Mouse (Mus musculus) neural tube, embryonic 15.5 days (tissue): ENCODE measurements at regions not wholly inside any gene's neighbourhood (a gene's known extent, or its start where the extent isn't known, plus 50 kb on each side); places are given as distances from the start of the nearest gene placed in this dataset.

Experiments used
- ATAC-seq: fragments of 200-750 bp; cut with Nextera tagmentation; 2 replicates; pipeline ENCODE4 v1.8.0; 2017; ENCODE audit warnings: mild to moderate bottlenecking, moderate TSS enrichment, moderate library complexity; ENCODE audit not compliant: low FRiP score
- H3K27ac ChIP-seq: fragments of 300-500 bp; sonication (generic); replicated peaks from 2 replicates; pipeline ENCODE4 v1.5.1; 2015; ENCODE audit warnings: mild to moderate bottlenecking, inconsistent platforms
- H3K27me3 ChIP-seq: fragments of 300-500 bp; sonication (generic); replicated peaks from 2 replicates; pipeline ENCODE4 v1.6.1; 2015; ENCODE audit warnings: inconsistent platforms
- H3K36me3 ChIP-seq: fragments of 300-500 bp; sonication (generic); 2 replicates; pipeline ENCODE4 v1.6.1; 2015; ENCODE audit warnings: inconsistent platforms
- H3K4me1 ChIP-seq: fragments of 300-500 bp; sonication (generic); 2 replicates; pipeline ENCODE4 v1.6.1; 2015; ENCODE audit warnings: inconsistent platforms
- H3K4me2 ChIP-seq: fragments of 300-500 bp; sonication (generic); 2 replicates; pipeline ENCODE4 v1.6.1; 2015; ENCODE audit warnings: inconsistent platforms, mild to moderate bottlenecking, moderate library complexity
- H3K4me3 ChIP-seq: fragments of 300-500 bp; sonication (generic); replicated peaks from 2 replicates; pipeline ENCODE4 v1.5.1; 2015; ENCODE audit warnings: mild to moderate bottlenecking, inconsistent platforms
- H3K9ac ChIP-seq: fragments of 300-500 bp; sonication (generic); replicated peaks from 2 replicates; pipeline ENCODE4 v1.6.1; 2015; ENCODE audit warnings: mild to moderate bottlenecking, inconsistent platforms
- H3K9me3 ChIP-seq: fragments of 300-500 bp; sonication (generic); replicated peaks from 2 replicates; pipeline ENCODE4 v1.6.1; 2016; ENCODE audit warnings: inconsistent platforms
- WGBS: fragments of 180-500 bp; shearing (Covaris S2); methylation state at CpG from one replicate; pipeline ENCODE4 v1.1.7; 2015; ENCODE audit warnings: mixed read lengths; 5-methylcytosine and 5-hydroxymethylcytosine counted together

- ATAC-seq: no peak
- H3K4me2 ChIP-seq: no peak overlapping the region
- H3K4me3 ChIP-seq: no peak overlapping the region
- no peak overlapping the region for H3K27ac ChIP-seq
- no peaks in the 10 kb centered on the region for H3K4me1 ChIP-seq
- 89% methylated on average over 3 of the region's 3 CpGs for WGBS
- no peaks in the 10 kb centered on the region for H3K36me3 ChIP-seq
- H3K27me3 ChIP-seq: no peaks in the 10 kb centered on the region
- no peaks in the 10 kb centered on the region for H3K9me3 ChIP-seq
- no peak overlapping the region for H3K9ac ChIP-seq
Observed at GRCm38 (mm10) chr3:41492031-41492726, 63.4 kb upstream of the Jade1 start.

- 94% methylated on average over 4 of the region's 4 CpGs for WGBS
- H3K4me3 ChIP-seq: no peak overlapping the region
- H3K9me3 ChIP-seq: no peaks in the 10 kb centered on the region
- no peaks in the 10 kb centered on the region for H3K27me3 ChIP-seq
- H3K4me2 ChIP-seq: no peak overlapping the region
- H3K36me3 ChIP-seq: no peaks in the 10 kb centered on the region
- no peaks in the 10 kb centered on the region for H3K4me1 ChIP-seq
- H3K9ac ChIP-seq: no peak overlapping the region
- ATAC-seq: no peak
- no peak overlapping the region for H3K27ac ChIP-seq
Observed at GRCm38 (mm10) chr3:41491185-41491584, 64.3 kb upstream of the Jade1 start.

GRCm38 (mm10) chr3:41489998-41490397 lies 65.5 kb upstream of the Jade1 start:
- ATAC-seq: no peak
- Histone ChIP-seq H3K27me3 (no peaks in the 10 kb centered on the region), H3K9ac (no peak overlapping the region), H3K4me3 (no peak overlapping the region), H3K4me1 (no peaks in the 10 kb centered on the region), H3K27ac (no peak overlapping the region), H3K36me3 (no peaks in the 10 kb centered on the region), H3K4me2 (no peak overlapping the region), H3K9me3 (no peaks in the 10 kb centered on the region)

GRCm38 (mm10) chr3:41489571-41489970 lies 66.0 kb upstream of the Jade1 start:
- no peak overlapping the region for H3K4me2 ChIP-seq
- no peak overlapping the region for H3K4me3 ChIP-seq
- no peaks in the 10 kb centered on the region for H3K27me3 ChIP-seq
- no peaks in the 10 kb centered on the region for H3K36me3 ChIP-seq
- no peak for ATAC-seq
- 82% methylated on average over 3 of the region's 3 CpGs for WGBS
- H3K27ac ChIP-seq: no peak overlapping the region
- no peaks in the 10 kb centered on the region for H3K9me3 ChIP-seq
- no peak overlapping the region for H3K9ac ChIP-seq
- no peaks in the 10 kb centered on the region for H3K4me1 ChIP-seq

GRCm38 (mm10) chr3:41488229-41488774 lies 67.2 kb upstream of the Jade1 start:
- WGBS: 31% methylated on average over 1 of the region's 1 CpGs
- Histone ChIP-seq H3K27ac (no peak overlapping the region), H3K4me3 (no peak overlapping the region), H3K27me3 (no peaks in the 10 kb centered on the region), H3K4me2 (no peak overlapping the region), H3K9me3 (no peaks in the 10 kb centered on the region), H3K9ac (no peak overlapping the region), H3K36me3 (no peaks in the 10 kb centered on the region), H3K4me1 (no peaks in the 10 kb centered on the region)
- no peak for ATAC-seq

GRCm38 (mm10) chr3:41484920-41485319 lies 70.6 kb upstream of the Jade1 start:
- ATAC-seq: no peak
- 93% methylated on average over 9 of the region's 9 CpGs for WGBS

GRCm38 (mm10) chr3:41483582-41483981 lies 71.9 kb upstream of the Jade1 start:
- H3K4me2 ChIP-seq: no peak overlapping the region
- ATAC-seq: no peak
- no peak overlapping the region for H3K27ac ChIP-seq
- no peaks in the 10 kb centered on the region for H3K9me3 ChIP-seq
- H3K4me1 ChIP-seq: no peaks in the 10 kb centered on the region
- no peaks in the 10 kb centered on the region for H3K36me3 ChIP-seq
- H3K9ac ChIP-seq: no peak overlapping the region
- no peak overlapping the region for H3K4me3 ChIP-seq
- 78% methylated on average over 3 of the region's 3 CpGs for WGBS
- no peaks in the 10 kb centered on the region for H3K27me3 ChIP-seq

More at GRCm38 (mm10) chr3:41484920-41485319, 70.6 kb upstream of the Jade1 start:
- no peak overlapping the region for H3K9ac ChIP-seq
- no peaks in the 10 kb centered on the region for H3K27me3 ChIP-seq
- H3K9me3 ChIP-seq: no peaks in the 10 kb centered on the region
- H3K27ac ChIP-seq: no peak overlapping the region
- H3K36me3 ChIP-seq: no peaks in the 10 kb centered on the region
- H3K4me3 ChIP-seq: no peak overlapping the region
- no peaks in the 10 kb centered on the region for H3K4me1 ChIP-seq
- H3K4me2 ChIP-seq: no peak overlapping the region

GRCm38 (mm10) chr3:41482881-41483494 lies 72.5 kb upstream of the Jade1 start:
- no peak for ATAC-seq
- 87% methylated on average over 5 of the region's 5 CpGs for WGBS
- Histone ChIP-seq H3K9me3 (no peaks in the 10 kb centered on the region), H3K27me3 (no peaks in the 10 kb centered on the region), H3K4me2 (no peak overlapping the region), H3K4me3 (no peak overlapping the region), H3K9ac (no peak overlapping the region), H3K36me3 (no peaks in the 10 kb centered on the region), H3K4me1 (no peaks in the 10 kb centered on the region), H3K27ac (no peak overlapping the region)

- WGBS: 82% methylated on average over 3 of the region's 3 CpGs
Observed at GRCm38 (mm10) chr3:41480186-41480585, 75.3 kb upstream of the Jade1 start.

GRCm38 (mm10) chr3:41478971-41479370 lies 76.6 kb upstream of the Jade1 start:
- Histone ChIP-seq H3K4me3 (no peak overlapping the region), H3K27ac (no peak overlapping the region), H3K9me3 (no peaks in the 10 kb centered on the region), H3K9ac (no peak overlapping the region), H3K27me3 (no peaks in the 10 kb centered on the region), H3K4me1 (no peaks in the 10 kb centered on the region), H3K4me2 (no peak overlapping the region), H3K36me3 (no peaks in the 10 kb centered on the region)
- no peak for ATAC-seq
- WGBS: 94% methylated on average over 2 of the region's 2 CpGs

More at GRCm38 (mm10) chr3:41480186-41480585, 75.3 kb upstream of the Jade1 start:
- H3K4me2 ChIP-seq: no peak overlapping the region
- no peak overlapping the region for H3K27ac ChIP-seq
- no peaks in the 10 kb centered on the region for H3K9me3 ChIP-seq
- H3K27me3 ChIP-seq: no peaks in the 10 kb centered on the region
- no peak overlapping the region for H3K9ac ChIP-seq
- no peaks in the 10 kb centered on the region for H3K4me1 ChIP-seq
- H3K36me3 ChIP-seq: no peaks in the 10 kb centered on the region
- no peak overlapping the region for H3K4me3 ChIP-seq
- no peak for ATAC-seq

- H3K4me3 ChIP-seq: no peak overlapping the region
- ATAC-seq: no peak
- WGBS: 92% methylated on average over 6 of the region's 6 CpGs
Observed at GRCm38 (mm10) chr3:41476516-41476915, 79.0 kb upstream of the Jade1 start.

GRCm38 (mm10) chr3:41472586-41472985 lies 82.9 kb upstream of the Jade1 start:
- Histone ChIP-seq H3K9me3 (no peaks in the 10 kb centered on the region), H3K4me3 (no peak overlapping the region), H3K4me1 (no peaks in the 10 kb centered on the region), H3K27me3 (no peaks in the 10 kb centered on the region), H3K9ac (no peak overlapping the region), H3K4me2 (no peak overlapping the region), H3K27ac (no peak overlapping the region), H3K36me3 (no peaks in the 10 kb centered on the region)
- 96% methylated on average over 3 of the region's 3 CpGs for WGBS
- ATAC-seq: no peak

More at GRCm38 (mm10) chr3:41476516-41476915, 79.0 kb upstream of the Jade1 start:
- H3K4me2 ChIP-seq: no peak overlapping the region
- H3K27ac ChIP-seq: no peak overlapping the region
- H3K9ac ChIP-seq: no peak overlapping the region
- no peaks in the 10 kb centered on the region for H3K9me3 ChIP-seq
- no peaks in the 10 kb centered on the region for H3K27me3 ChIP-seq
- H3K4me1 ChIP-seq: no peaks in the 10 kb centered on the region
- H3K36me3 ChIP-seq: no peaks in the 10 kb centered on the region
